Mouse (Mus musculus) forebrain, embryonic 13.5 days (tissue): ENCODE measurements around the gene Dock4. TPM values are rescaled to one million over a fixed set of nuclear protein-coding genes. Genes with fewer than 3 reads are reported as not detected.

Experiments
- ATAC-seq: fragments of 200-750 bp; cut with Nextera tagmentation; 2 replicates; pipeline ENCODE4 v1.8.0; 2017
- H3K27ac ChIP-seq: fragments of 300-500 bp; sonication (generic); 2 replicates; pipeline ENCODE4 v1.5.1; 2015; ENCODE audit warnings: inconsistent platforms, mild to moderate bottlenecking, moderate library complexity
- H3K27me3 ChIP-seq: fragments of 300-500 bp; sonication (generic); 2 replicates; pipeline ENCODE4 v1.6.1; 2015; ENCODE audit warnings: mild to moderate bottlenecking, inconsistent platforms
- H3K36me3 ChIP-seq: fragments of 300-500 bp; sonication (generic); 2 replicates; pipeline ENCODE4 v1.6.1; 2015; ENCODE audit warnings: mild to moderate bottlenecking, inconsistent platforms; ENCODE audit not compliant: poor library complexity, severe bottlenecking
- H3K4me1 ChIP-seq: fragments of 300-500 bp; sonication (generic); 2 replicates; pipeline ENCODE4 v1.6.1; 2015; ENCODE audit warnings: inconsistent platforms
- H3K4me2 ChIP-seq: fragments of 300-500 bp; sonication (generic); 2 replicates; pipeline ENCODE4 v1.6.1; 2015; ENCODE audit warnings: inconsistent platforms, mild to moderate bottlenecking, moderate library complexity
- H3K4me3 ChIP-seq: fragments of 300-500 bp; sonication (generic); 2 replicates; pipeline ENCODE4 v1.5.1; 2015; ENCODE audit warnings: mild to moderate bottlenecking, inconsistent platforms
- H3K9ac ChIP-seq: fragments of 300-500 bp; sonication (generic); 2 replicates; pipeline ENCODE4 v1.6.1; 2015; ENCODE audit warnings: mild to moderate bottlenecking, inconsistent platforms
- H3K9me3 ChIP-seq: fragments of 300-500 bp; sonication (generic); replicated peaks from 2 replicates; pipeline ENCODE4 v1.6.1; 2016; ENCODE audit warnings: inconsistent platforms
- WGBS: fragments of 180-500 bp; shearing (Covaris S2); methylation state at CpG from one replicate; pipeline ENCODE4 v1.1.7; 2015; 5-methylcytosine and 5-hydroxymethylcytosine counted together
- polyA plus RNA-seq: library from polyadenylated mRNA; unstranded; fragments of >200 nt; fragmentation: Nextera tagmentation; extraction: Ambion mirVana; gene quantifications from 2 replicates; pipeline ENCODE4 v1.2.1, GENCODE M21; 2015

Dock4 gene
- polyA plus RNA-seq, 1 experiment from 2014 or later: 24.5 TPM

- Histone ChIP-seq H3K27ac (no peak overlapping the region), H3K9me3 (no peaks in the 10 kb centered on the region), H3K36me3 (no peaks in the 10 kb centered on the region), H3K4me1 (no peaks in the 10 kb centered on the region), H3K27me3 (no peaks in the 10 kb centered on the region), H3K4me3 (no peak overlapping the region), H3K4me2 (no peak overlapping the region), H3K9ac (no peak overlapping the region)
- no peak for ATAC-seq
- WGBS: 79% methylated on average over 1 of the region's 1 CpGs
Observed at GRCm38 (mm10) chr12:40888829-40889228, 443.1 kb downstream of the Dock4 start.

DNA sequence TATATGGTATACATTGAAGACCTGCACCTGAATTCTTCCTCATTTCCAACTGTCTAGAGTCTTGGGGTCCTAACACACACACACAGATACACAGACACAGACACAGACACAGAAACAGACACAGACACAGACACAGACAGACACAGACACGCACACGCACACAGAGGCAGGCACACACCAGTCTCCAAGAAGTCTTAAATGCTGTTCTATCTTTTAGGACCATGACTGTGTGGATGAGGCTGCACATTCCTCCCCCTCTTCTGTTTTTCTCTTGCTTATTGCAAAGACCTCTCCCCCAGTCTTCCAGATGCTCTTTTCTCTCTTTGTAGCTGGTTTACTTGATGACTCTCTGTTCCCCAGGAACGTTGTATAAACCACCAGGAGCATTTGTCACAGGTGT is 443.8 kb downstream of the Dock4 start:
- Histone ChIP-seq H3K9me3 (no peaks in the 10 kb centered on the region), H3K36me3 (no peaks in the 10 kb centered on the region), H3K4me1 (no peaks in the 10 kb centered on the region), H3K27me3 (no peaks in the 10 kb centered on the region), H3K4me3 (no peak overlapping the region), H3K27ac (no peak overlapping the region), H3K4me2 (no peak overlapping the region), H3K9ac (no peak overlapping the region)
- 90% methylated on average over 3 of the region's 3 CpGs for WGBS
- no peak for ATAC-seq

DNA sequence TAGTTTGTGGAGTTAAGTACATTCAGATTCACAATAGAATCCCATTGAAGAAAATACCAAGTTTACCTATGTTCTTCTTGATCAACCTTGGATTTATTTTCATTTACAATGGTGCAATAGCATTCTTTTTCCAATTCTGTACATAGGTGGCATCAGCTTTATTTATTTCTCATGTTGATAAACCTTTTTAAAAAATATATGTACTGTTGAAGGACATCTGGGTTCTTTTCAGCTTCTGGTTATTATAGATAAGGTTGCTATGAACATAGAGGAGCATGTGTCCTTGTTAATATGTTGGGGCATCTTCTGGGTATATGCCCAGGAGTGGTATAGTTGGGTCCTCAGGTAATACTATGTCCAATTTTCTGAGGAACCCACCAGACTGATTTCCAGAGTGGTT is 445.4 kb downstream of the Dock4 start:
- no peaks in the 10 kb centered on the region for H3K4me1 ChIP-seq
- no peaks in the 10 kb centered on the region for H3K36me3 ChIP-seq
- ATAC-seq: no peak
- no peak overlapping the region for H3K4me3 ChIP-seq
- H3K27ac ChIP-seq: no peak overlapping the region
- no peaks in the 10 kb centered on the region for H3K27me3 ChIP-seq
- H3K4me2 ChIP-seq: no peak overlapping the region
- no peaks in the 10 kb centered on the region for H3K9me3 ChIP-seq
- H3K9ac ChIP-seq: no peak overlapping the region

DNA sequence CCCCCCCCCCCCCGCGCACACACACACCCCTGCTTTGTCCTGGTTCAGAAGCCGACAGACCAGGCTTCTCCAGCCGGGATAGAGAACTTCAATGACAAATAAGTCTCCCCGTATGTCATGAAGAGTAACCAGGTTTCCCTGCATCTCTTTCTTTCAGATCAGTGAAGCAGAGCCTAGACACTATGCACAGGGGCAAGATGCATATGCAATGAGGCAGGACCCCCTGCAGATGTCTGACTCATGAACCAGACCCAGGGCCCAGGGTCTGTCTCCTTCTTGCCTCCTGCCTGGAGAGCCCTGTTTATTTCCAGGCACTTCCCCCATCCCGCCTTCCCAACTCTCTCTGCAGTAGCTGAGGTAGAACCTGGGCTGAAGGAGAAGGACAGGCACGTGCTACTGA is 448.0 kb downstream of the Dock4 start:
- 56% methylated on average over 3 of the region's 7 CpGs for WGBS
- no peak overlapping the region for H3K4me2 ChIP-seq
- no peak overlapping the region for H3K9ac ChIP-seq
- no peak overlapping the region for H3K4me3 ChIP-seq
- no peak overlapping the region for H3K27ac ChIP-seq
- no peaks in the 10 kb centered on the region for H3K27me3 ChIP-seq
- no peak for ATAC-seq
- H3K4me1 ChIP-seq: no peaks in the 10 kb centered on the region
- H3K36me3 ChIP-seq: no peaks in the 10 kb centered on the region
- no peaks in the 10 kb centered on the region for H3K9me3 ChIP-seq

GRCm38 (mm10) chr12:40894695-40895094 is 448.9 kb downstream of the Dock4 start:
- Histone ChIP-seq H3K9me3 (no peaks in the 10 kb centered on the region), H3K4me3 (no peak overlapping the region), H3K9ac (no peak overlapping the region), H3K4me1 (no peaks in the 10 kb centered on the region), H3K4me2 (no peak overlapping the region), H3K36me3 (no peaks in the 10 kb centered on the region), H3K27ac (no peak overlapping the region), H3K27me3 (no peaks in the 10 kb centered on the region)
- 93% methylated on average over 5 of the region's 5 CpGs for WGBS
- no peak for ATAC-seq

Other genes starting within 250 kb of the Dock4 start
- gene Lsmem1, start 246.5 kb upstream of the Dock4 start, polyA plus RNA-seq: not detected in 2 replicates
- 183 and 186 TPM in 2 replicates for gene Ifrd1, start 197.4 kb upstream of the Dock4 start, polyA plus RNA-seq
- 28.9 and 29.5 TPM in 2 replicates for gene Zfp277, start 50 bp upstream of the Dock4 start, polyA plus RNA-seq